Mouse (Mus musculus) lung, embryonic 14.5 days (tissue): ENCODE data around the gene Ddx59. TPM values are rescaled to one million over a fixed set of nuclear protein-coding genes. Genes with fewer than 3 reads are reported as not detected.
A peak's percentile ranks its signal among the peaks of the same experiment; 100 is the strongest.

Experiments
- ATAC-seq: fragments of 200-750 bp; cut with Nextera tagmentation; 2 replicates; pipeline ENCODE4 v1.8.0; 2017; ENCODE audit warnings: mild to moderate bottlenecking, moderate TSS enrichment, moderate library complexity; ENCODE audit not compliant: insufficient read depth
- DNase-seq: peaks from one replicate; pipeline ENCODE4 v3.0.0-alpha.2; 2015
- H3K27ac ChIP-seq: fragments of 300-500 bp; sonication (generic); 2 replicates; pipeline ENCODE4 v1.5.1; 2014; ENCODE audit warnings: low read depth, mild to moderate bottlenecking, moderate library complexity
- H3K27me3 ChIP-seq: fragments of 300-500 bp; sonication (generic); 2 replicates; pipeline ENCODE4 v1.6.1; 2014; ENCODE audit warnings: low read length, control low read depth; ENCODE audit not compliant: insufficient read depth
- H3K36me3 ChIP-seq: fragments of 300-500 bp; sonication (generic); 2 replicates; pipeline ENCODE4 v1.6.1; 2014; ENCODE audit warnings: control low read depth; ENCODE audit not compliant: insufficient read depth
- H3K4me1 ChIP-seq: fragments of 300-500 bp; sonication (generic); 2 replicates; pipeline ENCODE4 v1.6.1; 2014; ENCODE audit warnings: antibody characterized with exemption, control low read depth; ENCODE audit not compliant: insufficient read depth
- H3K4me2 ChIP-seq: fragments of 300-500 bp; sonication (generic); 2 replicates; pipeline ENCODE4 v1.6.1; 2014; ENCODE audit warnings: mild to moderate bottlenecking
- H3K4me3 ChIP-seq: fragments of 300-500 bp; sonication (generic); 2 replicates; pipeline ENCODE4 v1.5.1; 2014; ENCODE audit warnings: low read depth, low read length
- H3K9ac ChIP-seq: fragments of 300-500 bp; sonication (generic); 2 replicates; pipeline ENCODE4 v1.6.1; 2014
- H3K9me3 ChIP-seq: fragments of 300-500 bp; sonication (generic); 2 replicates; pipeline ENCODE4 v1.6.1; 2016; ENCODE audit warnings: low read depth, low read length, control low read depth
- CTCF ChIP-seq: IDR thresholded peaks from 2 replicates; pipeline ENCODE4 v1.5.1; 2016; ENCODE audit warnings: antibody characterized with exemption, low read depth
- WGBS: fragments of 180-500 bp; shearing (Covaris S2); extraction: QIAGEN DNeasy Blood & Tissue Kit; methylation state at CpG from one replicate; pipeline ENCODE4 v1.1.7; 2014; 5-methylcytosine and 5-hydroxymethylcytosine counted together
- polyA plus RNA-seq: library from polyadenylated mRNA; unstranded; fragments of >200 nt; fragmentation: Nextera tagmentation; extraction: Ambion mirVana; gene quantifications from 2 replicates; pipeline ENCODE4 v1.2.1, GENCODE M21; 2014

Gene Ddx59
- polyA plus RNA-seq, 1 experiment from 2014 or later, result 16.4 TPM

- Histone ChIP-seq H3K4me1 (no peaks in the 10 kb centered on the region), H3K9me3 (no peaks in the 10 kb centered on the region), H3K9ac (no peak overlapping the region), H3K4me2 (no peak overlapping the region), H3K36me3 (no peaks in the 10 kb centered on the region), H3K4me3 (no peak overlapping the region), H3K27ac (no peak overlapping the region), H3K27me3 (no peaks in the 10 kb centered on the region)
- WGBS, result 30% methylated on average over 5 of the region's 6 CpGs
- ATAC-seq (no peak), DNase-seq (no peak)
- no peak for TF ChIP-seq CTCF
These were observed 28.2 kb upstream of the Ddx59 start for GRCm38 (mm10) chr1:136386914-136387313.

- H3K4me2 ChIP-seq, result no peak overlapping the region
- no peaks in the 10 kb centered on the region for H3K27me3 ChIP-seq
- no peak; the same call in 1 of the 2 replicates for ATAC-seq
- no peaks in the 10 kb centered on the region for H3K4me1 ChIP-seq
- no peaks in the 10 kb centered on the region for H3K9me3 ChIP-seq
- TF ChIP-seq CTCF, result no peak
- H3K27ac ChIP-seq, result no peak overlapping the region
- H3K4me3 ChIP-seq, result no peak overlapping the region
- no peak overlapping the region for H3K9ac ChIP-seq
- DNase-seq, result peak; percentile 82
- WGBS, result 32% methylated on average over 10 of the region's 10 CpGs
- H3K36me3 ChIP-seq, result no peaks in the 10 kb centered on the region
These were observed 20.6 kb upstream of the Ddx59 start for GRCm38 (mm10) chr1:136394506-136394905.

GRCm38 (mm10) chr1:136395073-136395472, 20.0 kb upstream of the Ddx59 start:
- Histone ChIP-seq H3K27ac (no peak overlapping the region), H3K9me3 (no peaks in the 10 kb centered on the region), H3K4me1 (no peaks in the 10 kb centered on the region), H3K9ac (no peak overlapping the region), H3K36me3 (no peaks in the 10 kb centered on the region), H3K4me2 (no peak overlapping the region), H3K27me3 (no peaks in the 10 kb centered on the region), H3K4me3 (no peak overlapping the region)
- DNase-seq, result no peak
- no peak for ATAC-seq
- 32% methylated on average over 5 of the region's 5 CpGs for WGBS
- no peak for TF ChIP-seq CTCF

- 69% methylated on average over 8 of the region's 8 CpGs for WGBS
- H3K9me3 ChIP-seq, result peaks cover 3% of the 10 kb centered on the region; the same call in 1 of the 2 replicates
- ATAC-seq, result no peak
These were observed 13.8 kb upstream of the Ddx59 start for GRCm38 (mm10) chr1:136401281-136401680.

GRCm38 (mm10) chr1:136409631-136410030, 5.4 kb upstream of the Ddx59 start:
- H3K4me2 ChIP-seq, result no peak overlapping the region
- no peak overlapping the region for H3K27ac ChIP-seq
- DNase-seq, result no peak
- H3K36me3 ChIP-seq, result no peaks in the 10 kb centered on the region
- peaks cover 3% of the 10 kb centered on the region; the same call in 1 of the 2 replicates for H3K9me3 ChIP-seq
- H3K4me3 ChIP-seq, result no peak overlapping the region
- H3K4me1 ChIP-seq, result no peaks in the 10 kb centered on the region
- no peak for ATAC-seq
- 96% methylated on average over 2 of the region's 2 CpGs for WGBS
- H3K27me3 ChIP-seq, result no peaks in the 10 kb centered on the region
- no peak overlapping the region for H3K9ac ChIP-seq
- TF ChIP-seq CTCF, result no peak

More at GRCm38 (mm10) chr1:136401281-136401680, 13.8 kb upstream of the Ddx59 start:
- Histone ChIP-seq H3K4me2 (no peak overlapping the region), H3K9ac (no peak overlapping the region), H3K27ac (no peak overlapping the region), H3K4me1 (no peaks in the 10 kb centered on the region), H3K4me3 (no peak overlapping the region), H3K36me3 (no peaks in the 10 kb centered on the region), H3K27me3 (no peaks in the 10 kb centered on the region)
- no peak for DNase-seq
- TF ChIP-seq CTCF, result no peak

- Histone ChIP-seq H3K27me3 (no peaks in the 10 kb centered on the region), H3K27ac (peak overlapping the region; percentile 96), H3K9me3 (no peaks in the 10 kb centered on the region), H3K9ac (peak overlapping the region; percentile 78; the same call in 1 of the 2 replicates), H3K4me1 (no peaks in the 10 kb centered on the region; the same call in 1 of the 2 replicates), H3K36me3 (no peaks in the 10 kb centered on the region), H3K4me3 (peak overlapping the region; percentile 61), H3K4me2 (peak overlapping the region; percentile 65)
- ATAC-seq (no peak), DNase-seq (no peak)
- WGBS, result 44% methylated on average over 2 of the region's 2 CpGs
- no peak for TF ChIP-seq CTCF
These were observed 670 bp downstream of the Ddx59 start for GRCm38 (mm10) chr1:136415756-136416126.

- Histone ChIP-seq H3K9ac (no peak overlapping the region; the same call in 1 of the 2 replicates), H3K4me3 (no peak overlapping the region), H3K9me3 (no peaks in the 10 kb centered on the region), H3K4me2 (no peak overlapping the region), H3K27me3 (no peaks in the 10 kb centered on the region), H3K36me3 (0 out of 2 replicates have a peak, but pooled peaks cover 2% of the 10 kb centered on the region), H3K27ac (no peak overlapping the region), H3K4me1 (no peaks in the 10 kb centered on the region; the same call in 1 of the 2 replicates)
- TF ChIP-seq CTCF, result no peak
- ATAC-seq (no peak), DNase-seq (no peak)
- WGBS, result 87% methylated on average over 6 of the region's 6 CpGs
These were observed 3.3 kb downstream of the Ddx59 start for GRCm38 (mm10) chr1:136418393-136418792.
